Mouse (Mus musculus) adrenal gland, postnatal 25 days (tissue): ENCODE measurements around the gene Apbb2. TPM values are rescaled to one million over a fixed set of nuclear protein-coding genes. Genes with fewer than 3 reads are reported as not detected.

Experiments used
- DNase-seq: peaks from one replicate; pipeline ENCODE4 v3.0.0; 2021; ENCODE audit warnings: mixed read lengths
- total RNA-seq: library from RNA; stranded (reverse); gene quantifications from 2 replicates; pipeline ENCODE4 v1.2.3, GENCODE M21; 2021

Gene Apbb2
- total RNA-seq, 1 experiment from 2014 or later: 88.3 TPM

DNA sequence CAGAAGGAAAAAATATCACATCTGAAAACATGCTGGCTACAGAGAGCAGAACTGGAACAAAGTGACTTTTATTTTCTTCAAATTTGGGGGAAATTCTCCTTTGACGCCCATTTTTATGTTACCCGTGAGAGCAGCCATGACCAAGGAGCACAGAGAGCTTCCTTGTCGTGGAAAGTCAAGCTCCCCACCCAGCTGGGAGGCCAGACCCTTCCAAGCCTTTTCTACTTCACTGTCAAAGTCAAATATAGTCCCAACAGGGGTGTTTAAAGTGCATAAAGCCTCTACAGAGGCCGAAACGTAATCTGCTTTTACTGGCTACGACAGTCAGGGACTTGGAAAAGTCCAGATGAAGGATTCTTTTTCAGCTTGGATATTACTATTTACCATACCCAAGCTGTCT, 101.1 kb downstream of the Apbb2 start:
- no peak for DNase-seq

- DNase-seq: no peak
Observed at GRCm38 (mm10) chr5:66516311-66516710, 102.3 kb downstream of the Apbb2 start.

- no peak for DNase-seq
Observed at GRCm38 (mm10) chr5:66515271-66515670, 103.3 kb downstream of the Apbb2 start.

- DNase-seq: no peak
Observed at GRCm38 (mm10) chr5:66514659-66515058, 103.9 kb downstream of the Apbb2 start.

DNA sequence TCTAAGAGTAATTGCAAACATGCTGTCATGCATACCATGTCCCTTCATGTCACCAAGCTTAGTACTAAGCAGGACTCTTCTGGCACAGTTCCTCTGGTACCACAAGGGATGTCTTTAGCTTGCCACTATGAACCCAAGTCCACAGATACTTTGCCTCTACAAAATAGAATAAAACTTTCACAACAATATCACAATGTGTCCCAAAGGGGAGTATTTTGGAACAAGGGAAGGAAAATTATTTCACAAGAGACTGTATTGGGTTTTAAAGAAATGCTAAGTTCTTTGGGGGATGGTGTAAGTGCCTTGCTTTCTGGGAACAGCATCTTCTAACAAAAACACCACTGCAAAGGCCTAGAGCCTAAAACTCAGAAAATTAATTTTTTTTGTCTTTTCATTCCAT, 105.2 kb downstream of the Apbb2 start:
- DNase-seq: no peak

DNA sequence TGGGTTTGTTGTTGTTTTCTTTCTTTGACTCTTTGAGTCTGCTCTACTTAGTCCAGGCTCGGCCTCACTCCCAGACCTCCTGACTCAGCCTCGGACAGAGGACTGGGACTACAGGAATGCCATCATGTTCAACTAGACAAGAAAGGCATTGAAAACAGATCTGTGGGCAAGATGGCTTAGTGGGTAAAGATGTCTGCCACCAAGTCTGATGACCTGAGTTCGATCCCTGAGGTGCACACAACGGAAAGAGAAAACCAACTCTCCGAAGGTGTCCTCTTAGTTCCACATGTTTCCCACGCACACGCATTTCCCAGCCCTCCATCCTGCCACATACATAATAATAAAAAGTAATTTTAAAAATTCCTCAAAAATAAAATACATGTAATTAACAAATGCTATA, 106.1 kb downstream of the Apbb2 start:
- no peak for DNase-seq

GRCm38 (mm10) chr5:66510716-66511115, 107.9 kb downstream of the Apbb2 start:
- DNase-seq: no peak

GRCm38 (mm10) chr5:66509151-66509550, 109.4 kb downstream of the Apbb2 start:
- no peak for DNase-seq

DNA sequence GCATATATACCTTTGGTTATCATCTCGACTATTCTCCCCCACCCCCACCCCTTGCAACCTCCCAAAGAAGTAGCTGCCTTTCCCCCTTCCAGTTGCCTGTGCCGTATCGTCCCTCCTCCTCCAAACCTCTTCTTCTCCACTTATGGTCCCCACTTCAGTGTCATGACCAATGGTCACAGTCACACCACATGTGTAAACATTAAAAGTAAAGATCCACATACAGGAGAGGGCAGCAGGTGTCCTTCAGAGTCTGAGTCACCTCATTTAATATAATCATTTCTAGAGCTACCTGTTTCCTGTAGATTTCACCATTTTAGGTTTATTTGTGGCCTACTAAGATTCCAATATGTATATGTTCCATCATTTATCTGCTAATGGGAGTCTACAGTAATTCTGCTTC, 113.0 kb downstream of the Apbb2 start:
- DNase-seq: no peak

GRCm38 (mm10) chr5:66505071-66505470, 113.5 kb downstream of the Apbb2 start:
- DNase-seq: no peak

GRCm38 (mm10) chr5:66504434-66504747, 114.2 kb downstream of the Apbb2 start:
- no peak for DNase-seq

DNA sequence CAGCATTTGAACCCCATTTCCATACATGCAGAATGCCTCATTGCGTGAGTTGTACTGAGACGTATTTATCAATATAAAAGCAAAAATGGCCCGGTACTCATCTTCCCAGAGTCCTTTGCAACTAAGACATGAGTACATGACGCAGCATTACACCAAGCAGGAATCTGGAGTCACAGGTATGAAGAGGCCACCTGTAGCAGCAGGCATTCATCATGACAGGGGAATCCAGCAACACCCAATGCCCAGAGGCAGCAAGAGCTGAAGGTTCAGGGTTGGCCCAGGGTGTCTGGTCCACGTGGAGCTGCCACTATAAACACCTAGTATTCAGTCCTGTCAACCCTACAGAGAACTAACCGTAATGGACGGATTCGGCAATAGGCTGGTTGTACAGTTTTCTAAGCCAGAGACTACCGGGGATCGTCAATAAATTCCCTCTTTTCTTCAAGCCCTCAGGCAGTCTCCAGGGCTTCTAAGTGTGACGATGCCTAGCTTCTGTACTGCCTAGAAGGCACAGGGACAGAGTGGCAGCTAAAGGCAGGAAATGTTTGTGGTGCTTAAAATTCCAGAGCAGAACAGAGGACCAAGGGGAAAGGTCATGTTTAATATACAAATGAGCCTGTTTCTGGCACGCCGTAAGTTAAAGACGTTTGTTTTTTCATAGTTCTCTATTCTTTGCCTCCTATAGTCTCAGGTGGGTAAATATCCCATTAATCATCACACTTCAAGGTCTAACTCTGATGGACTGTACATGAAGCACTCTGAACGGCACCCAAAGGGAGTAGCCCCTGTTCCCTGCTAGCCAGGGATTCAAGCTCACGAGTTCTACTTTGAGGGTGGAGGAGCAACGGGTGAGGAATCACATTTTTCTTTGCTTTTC, 114.8 kb downstream of the Apbb2 start:
- no peak for DNase-seq

DNA sequence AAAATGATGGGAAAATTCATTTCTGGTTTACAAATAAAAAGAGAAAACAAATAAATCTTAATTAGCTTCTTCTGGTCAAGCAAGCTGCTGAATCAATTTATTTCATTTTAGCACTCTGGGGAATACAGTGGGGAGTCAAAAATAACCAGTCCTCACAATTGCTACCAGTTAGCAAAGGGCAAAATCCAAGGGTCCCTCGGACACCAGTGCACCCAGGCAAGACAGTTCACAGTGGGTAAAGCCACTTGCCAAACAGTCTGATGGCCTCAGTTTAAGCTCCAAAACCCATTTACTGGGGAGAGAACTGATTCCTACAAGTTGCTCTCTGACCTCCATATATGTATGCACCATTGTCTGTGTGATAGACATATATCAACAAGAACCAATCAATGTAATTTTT, 115.6 kb downstream of the Apbb2 start:
- DNase-seq: no peak

DNA sequence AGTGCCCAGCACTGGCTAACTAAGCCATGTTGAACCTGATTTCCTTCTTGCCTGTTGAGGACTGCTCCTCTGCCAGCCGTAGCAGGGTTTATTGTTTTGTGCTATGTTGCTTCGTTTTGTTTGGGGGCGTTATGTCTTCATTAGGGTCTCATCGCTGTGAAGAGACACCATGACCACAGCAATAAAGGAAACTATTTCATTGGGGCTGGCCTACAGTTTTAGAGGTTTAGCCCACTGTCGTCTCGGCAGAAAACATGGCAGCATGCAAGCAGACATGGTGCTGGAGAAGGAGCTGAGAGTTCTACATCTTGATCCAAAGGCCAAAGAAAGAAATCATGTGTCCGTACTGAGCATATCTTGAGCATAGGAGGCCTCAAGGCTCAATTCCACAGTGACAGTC, 119.0 kb downstream of the Apbb2 start:
- DNase-seq: no peak

DNA sequence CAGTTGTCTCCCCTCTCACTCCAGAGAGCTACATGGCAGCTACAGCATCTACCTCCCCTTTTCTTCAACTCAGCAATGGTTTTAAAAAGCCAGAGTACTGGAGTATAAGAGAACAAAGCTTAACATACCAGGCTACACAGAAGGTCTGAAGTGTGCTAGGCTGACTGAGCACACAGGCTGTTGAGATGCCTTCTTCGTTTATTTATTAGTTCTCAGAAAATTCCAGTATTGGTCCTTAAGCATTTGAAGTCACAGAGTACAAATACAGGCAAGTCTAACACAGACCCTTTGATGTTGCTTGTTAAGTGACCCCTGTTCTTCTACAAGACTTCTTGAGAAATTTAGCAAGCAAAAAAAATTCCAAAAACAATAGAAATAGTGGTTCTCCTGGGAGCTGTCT, 120.4 kb downstream of the Apbb2 start:
- DNase-seq: no peak

DNA sequence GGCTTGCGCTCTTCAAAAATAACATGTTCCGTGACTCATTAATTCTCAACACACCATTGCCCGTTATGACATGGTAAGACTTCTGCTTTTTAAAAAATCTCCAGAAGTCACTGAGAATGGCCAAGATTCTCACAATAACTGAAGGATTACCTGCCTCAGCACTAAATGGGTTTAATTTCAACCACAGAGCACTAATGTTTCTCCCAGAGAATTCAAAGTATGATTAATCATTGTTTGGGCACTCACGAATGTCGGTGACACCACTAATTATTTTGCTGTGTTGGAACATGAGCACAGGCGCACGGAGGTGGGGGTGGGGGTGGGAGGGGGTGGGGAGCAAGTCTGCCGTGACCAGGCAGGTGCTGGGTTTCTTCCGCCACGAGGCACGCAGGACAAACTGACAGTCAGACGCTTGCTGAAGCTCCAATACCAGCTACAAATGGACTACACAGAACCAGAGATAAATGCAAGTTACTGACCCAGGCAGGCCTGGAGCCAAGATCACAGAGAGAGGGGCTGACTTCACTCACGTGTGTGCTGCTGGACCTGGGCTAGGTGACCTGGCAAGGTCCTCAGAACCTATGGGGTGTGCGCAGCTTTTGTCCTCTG, 121.0 kb downstream of the Apbb2 start:
- DNase-seq: no peak

GRCm38 (mm10) chr5:66496881-66497360, 121.7 kb downstream of the Apbb2 start:
- DNase-seq: no peak

DNA sequence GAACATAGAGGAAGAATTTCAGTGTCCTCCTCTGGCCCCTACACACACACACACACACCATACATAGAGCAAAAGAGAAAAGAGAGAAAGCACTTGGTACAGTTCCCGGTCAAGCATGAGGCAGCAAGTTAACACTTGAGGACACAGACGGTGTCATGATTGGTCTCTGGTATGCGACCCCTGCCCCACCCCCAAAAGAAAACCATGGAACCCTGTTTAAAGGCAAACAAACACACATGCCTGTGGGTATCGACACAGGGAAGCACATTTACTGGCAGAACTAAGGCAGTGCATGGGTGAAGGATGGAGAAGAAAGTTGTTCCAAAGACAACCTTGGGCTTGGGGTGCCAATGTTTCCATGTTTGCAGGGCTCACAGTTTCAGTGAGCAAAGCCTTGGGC, 123.9 kb downstream of the Apbb2 start:
- DNase-seq: no peak

DNA sequence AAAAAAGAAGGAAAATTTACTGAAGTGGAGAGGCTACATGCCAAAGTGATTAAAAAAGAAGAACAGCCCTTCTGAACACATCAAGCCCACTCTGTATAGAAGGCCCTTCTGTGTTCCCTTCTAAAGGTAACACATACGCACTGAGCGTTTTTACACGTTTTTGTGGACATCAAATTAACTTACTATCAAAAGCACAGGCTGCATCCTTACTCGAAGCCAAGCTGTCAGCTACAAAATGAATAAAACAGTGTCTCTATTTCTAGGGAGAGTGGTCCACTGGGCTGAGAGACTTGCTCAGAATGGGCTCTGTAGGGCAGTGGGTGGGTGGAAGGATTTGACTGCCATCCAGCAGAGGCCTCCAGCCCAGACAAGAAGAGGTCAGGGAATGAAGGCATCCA, 126.0 kb downstream of the Apbb2 start:
- DNase-seq: no peak

GRCm38 (mm10) chr5:66491907-66492562, 126.5 kb downstream of the Apbb2 start:
- DNase-seq: no peak

DNA sequence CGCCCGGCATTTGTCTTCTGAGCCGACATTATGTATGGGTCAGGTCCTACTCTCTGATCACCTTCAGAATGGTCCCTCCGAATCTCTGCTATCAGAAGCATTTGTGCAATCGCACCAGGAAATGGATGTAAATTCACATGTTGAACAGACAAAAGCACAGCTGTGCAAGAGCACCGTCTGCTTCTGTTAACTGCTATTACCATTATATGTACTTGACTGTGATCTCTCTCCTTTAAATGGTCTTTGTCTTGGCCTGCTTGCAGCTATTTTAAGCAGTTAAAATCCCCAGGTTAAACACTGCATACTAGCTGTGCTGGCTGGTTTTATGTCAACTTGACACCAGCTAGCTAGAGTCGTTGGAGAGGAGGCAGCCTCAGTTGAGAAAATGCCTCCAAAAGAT, 132.6 kb downstream of the Apbb2 start:
- DNase-seq: no peak

GRCm38 (mm10) chr5:66476266-66476665, 142.3 kb downstream of the Apbb2 start:
- DNase-seq: no peak

- no peak for DNase-seq
Observed at GRCm38 (mm10) chr5:66475824-66476223, 142.8 kb downstream of the Apbb2 start.

DNA sequence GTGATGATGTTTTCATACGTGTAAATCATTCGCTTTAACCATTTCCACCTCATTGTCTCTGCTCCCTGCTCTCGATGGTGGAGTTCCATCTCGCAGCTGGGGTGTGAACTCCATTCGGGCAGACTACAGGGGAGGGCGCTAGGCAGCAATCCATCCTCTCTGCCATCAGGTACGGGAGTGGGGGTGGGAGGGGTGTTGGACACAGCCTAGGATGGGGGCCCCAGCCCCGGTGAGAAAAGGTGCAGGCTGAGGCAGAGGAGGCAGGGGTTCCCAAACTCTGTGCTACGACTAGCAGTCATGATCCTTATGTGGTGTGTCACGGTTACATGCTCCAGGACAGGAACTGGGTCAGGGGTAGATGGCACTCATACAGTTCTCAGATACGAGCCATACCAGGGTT, 144.4 kb downstream of the Apbb2 start:
- no peak for DNase-seq
